Mouse (Mus musculus) subcutaneous adipose tissue, adult 2 months (tissue): ENCODE results near the gene Tas1r3. TPM values are rescaled to one million over a fixed set of nuclear protein-coding genes. Genes with fewer than 3 reads are reported as not detected.

Source experiments
- polyA plus RNA-seq: library from polyadenylated mRNA; depleted of rRNA; stranded (reverse); fragments of >200 nt; gene quantifications from 2 replicates; pipeline ENCODE4 v1.2.3, GENCODE M21; 2012; ENCODE audit warnings: low replicate concordance; rRNA removed

Gene Tas1r3
- 0.69 and 0.95 TPM in 2 replicates for polyA plus RNA-seq

DNA sequence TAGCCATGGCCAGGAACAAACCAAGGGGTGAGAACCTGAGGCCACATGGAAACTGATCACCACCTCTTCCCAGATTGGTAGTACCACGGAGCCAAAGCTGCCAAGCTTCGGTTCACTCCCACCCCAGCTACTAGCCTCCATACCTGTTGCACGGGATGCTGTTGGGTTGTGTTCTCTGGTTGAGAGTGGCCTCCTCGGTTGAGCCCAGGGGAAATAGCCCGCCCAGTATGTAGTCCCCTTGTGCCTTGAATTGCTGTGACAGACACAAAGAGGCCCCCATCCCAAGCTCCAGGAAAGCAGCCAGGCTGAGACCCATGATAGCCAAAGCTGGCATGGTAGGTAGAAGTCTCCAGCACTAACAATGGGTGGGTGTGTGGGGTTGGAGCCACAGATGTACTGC is at the start of gene Tas1r3:
Gene Tas1r3, minus strand, starts transcription at position 362 of the 400 bp plus-strand sequence.

DNA sequence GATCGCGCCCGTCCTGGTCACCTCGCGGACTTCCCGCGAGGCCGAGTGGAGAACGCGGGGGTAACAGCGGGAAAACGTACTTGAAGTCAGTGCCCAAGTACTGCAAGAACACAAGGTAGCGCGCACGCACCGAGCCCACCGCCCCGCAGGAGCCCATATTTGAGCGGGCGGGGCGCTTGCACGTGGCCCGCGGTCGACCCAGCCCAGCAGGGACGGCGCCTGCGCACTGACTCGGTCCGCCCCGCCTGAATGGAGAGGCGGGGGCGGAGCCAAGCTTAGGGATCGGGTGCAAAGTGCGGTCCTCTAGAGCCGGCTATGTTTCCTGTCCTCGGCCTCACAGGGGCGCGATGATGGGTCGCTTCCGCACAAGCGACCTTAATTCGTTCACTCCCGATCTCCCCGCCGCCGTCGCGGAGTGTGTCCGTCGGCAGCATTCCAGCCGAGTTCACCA is 28.4 kb upstream of the Tas1r3 start, which contains the start of the genes Pusl1 and Acap3:
Gene Pusl1, minus strand, starts transcription at position 231 of the 451 bp plus-strand sequence.
Gene Acap3, plus strand, starts transcription at position 272 of the 451 bp plus-strand sequence.

DNA sequence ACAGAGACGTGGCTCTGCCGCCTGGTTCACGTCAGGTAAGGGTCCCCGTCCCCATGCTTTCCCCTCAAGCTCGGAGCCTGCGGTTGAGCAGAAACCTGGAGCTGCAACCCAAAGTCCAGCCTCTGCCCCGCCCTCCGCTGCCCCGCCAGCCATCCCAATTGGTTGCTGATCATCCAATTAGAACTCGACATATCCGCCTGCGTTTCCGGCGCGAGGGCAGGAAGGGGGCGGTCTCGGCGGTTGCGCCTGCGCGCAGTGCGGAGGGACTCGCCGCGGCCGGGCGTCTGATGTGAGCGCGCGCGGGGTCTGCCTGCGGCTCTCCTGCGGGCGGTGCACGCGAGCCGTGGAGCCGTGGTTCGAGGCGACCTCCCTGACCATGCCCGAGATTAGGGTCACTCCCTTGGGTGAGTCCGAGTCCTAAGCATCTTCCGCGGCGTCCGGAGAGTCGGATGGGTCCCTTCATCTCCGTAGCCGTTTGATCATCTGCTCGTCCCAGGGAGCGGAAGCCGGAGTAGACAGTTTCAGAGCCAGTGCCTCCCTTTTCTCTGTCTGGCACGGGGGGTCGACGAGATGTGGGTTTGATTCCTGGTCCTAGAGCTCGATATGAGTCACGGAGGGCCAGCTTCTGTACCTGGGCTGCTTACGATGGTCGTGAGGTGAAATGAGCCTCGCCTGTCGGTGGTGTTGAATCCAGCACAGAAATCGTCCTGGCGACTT is 6.3 kb upstream of the Tas1r3 start, which contains the start of the genes Cptp and Ints11:
Gene Cptp, minus strand, starts transcription at position 124 of the 717 bp plus-strand sequence.
Gene Ints11, plus strand, starts transcription at position 230 of the 717 bp plus-strand sequence.

DNA sequence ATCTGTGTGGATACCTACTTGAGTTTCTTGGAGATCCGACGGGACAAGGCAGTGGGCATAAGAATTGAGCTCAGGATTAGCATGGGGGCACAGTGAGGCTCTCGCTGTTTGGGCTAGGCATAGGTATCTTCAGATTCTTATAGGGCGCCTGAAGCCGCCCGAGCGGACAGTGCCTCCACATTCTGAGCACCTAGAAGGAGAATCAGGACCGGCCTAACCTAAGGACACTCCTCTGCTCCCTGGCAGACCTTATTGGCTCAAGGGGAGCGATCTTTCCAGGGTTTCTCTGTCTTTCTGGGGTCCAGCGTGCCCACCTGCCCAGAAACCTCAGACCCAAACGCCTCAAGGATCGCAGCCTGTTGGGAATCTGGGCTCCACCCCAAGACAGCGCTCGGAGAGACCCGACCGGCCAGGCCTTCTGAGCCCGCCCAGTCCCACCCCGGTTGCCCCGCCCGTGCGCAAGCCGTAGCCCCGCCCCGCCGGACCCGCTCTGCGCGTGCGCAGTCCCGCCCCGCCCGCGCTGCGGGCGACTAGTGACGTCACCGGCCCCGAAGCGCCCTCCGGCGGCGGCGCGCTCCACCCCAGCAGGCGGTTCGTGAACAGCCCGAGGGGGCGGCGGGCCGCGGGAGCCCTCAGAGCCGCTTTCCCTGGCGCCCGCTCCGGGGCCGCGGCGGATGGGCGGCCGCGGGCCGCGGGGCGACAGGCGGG is 16.1 kb downstream of the Tas1r3 start, which contains the start of gene Dvl1:
Gene Dvl1, plus strand, starts transcription at position 532 of the 708 bp plus-strand sequence.

DNA sequence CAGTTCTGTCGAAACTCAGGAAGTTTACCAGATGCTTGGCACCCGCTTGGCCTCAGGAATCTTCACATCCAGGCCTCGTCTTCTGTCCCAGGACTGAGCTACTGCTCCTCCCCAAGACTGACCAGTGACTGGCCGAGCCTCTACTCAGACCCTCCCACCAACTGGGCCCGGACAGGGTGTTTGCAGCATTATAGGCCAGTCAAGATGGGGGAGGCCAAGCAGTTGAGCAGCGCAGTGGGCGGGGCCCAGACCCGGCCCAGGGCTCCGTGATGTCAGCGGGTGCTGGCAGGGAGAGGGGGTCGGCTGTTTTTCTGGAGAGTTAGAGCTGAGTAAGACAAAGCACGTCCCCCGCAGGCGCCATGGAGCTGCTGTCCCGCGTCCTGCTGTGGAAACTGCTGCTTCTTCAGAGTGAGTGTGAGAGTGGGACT is 23.7 kb downstream of the Tas1r3 start, which contains the start of gene Mxra8:
Gene Mxra8, plus strand, starts transcription at position 198 of the 428 bp plus-strand sequence.

DNA sequence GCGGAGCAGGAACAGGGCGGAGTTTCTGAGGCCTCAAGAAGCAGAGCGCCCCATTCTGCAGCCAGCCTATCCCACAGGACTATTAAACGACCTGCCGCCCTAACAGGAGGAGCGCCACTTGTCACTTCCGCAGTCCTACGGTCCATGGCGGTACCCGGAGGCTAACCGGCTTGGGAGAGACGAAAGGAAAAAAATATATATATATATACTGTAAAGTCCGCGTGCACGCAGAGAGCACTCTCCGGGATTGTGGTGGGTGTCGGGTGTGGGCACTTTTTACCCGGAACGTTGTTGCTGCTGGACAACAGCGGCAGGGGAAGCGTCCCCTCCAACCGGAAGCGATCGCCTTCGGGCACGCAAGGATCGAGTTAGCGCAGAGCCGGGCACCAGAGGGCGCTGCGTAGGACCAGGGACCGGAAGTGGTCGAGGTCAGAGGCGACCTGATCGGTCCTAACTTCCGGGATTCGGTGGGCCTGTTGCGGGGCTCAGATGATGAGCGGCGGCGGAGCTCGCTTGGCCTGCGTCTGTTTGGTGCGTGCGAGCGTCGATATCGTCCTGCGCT is 31.9 kb downstream of the Tas1r3 start, which contains the start of gene Aurkaip1:
Gene Aurkaip1, plus strand, starts transcription at position 68 of the 562 bp plus-strand sequence.

DNA sequence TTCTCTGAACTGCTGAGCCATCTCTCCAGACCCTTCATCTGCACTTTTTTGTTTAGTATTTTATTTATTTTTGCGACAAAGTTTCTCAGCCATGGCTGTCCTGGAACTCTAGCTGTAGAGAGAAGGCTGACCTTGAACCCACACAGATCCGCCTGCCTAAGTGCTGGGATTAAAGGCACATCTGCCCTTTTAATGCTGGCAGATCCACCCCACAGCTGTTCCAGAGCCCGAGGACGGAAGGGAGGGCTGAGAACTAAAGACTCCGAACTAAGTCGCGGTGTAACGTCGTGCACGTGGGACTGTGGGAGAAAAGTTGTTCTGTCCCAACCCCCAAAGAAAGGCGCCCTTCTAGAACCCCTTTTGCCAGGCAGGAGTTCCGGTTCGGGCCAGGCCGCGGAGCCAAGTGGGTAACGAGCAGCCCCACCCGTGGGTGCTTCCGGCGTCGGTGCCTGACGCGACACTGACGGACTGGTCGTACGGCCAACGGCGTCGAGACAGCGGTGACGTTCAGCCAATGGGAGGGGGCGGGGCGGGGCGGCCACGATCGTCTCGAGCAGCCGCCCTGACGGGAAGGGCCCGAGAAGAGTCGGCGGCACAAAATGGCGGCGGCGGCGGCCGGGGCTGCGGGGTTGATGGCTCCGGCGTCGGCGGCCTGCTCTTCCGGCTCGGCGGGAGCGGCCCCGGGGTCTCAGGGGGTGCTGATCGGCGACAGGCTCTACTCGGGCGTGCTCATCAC is 51.1 kb downstream of the Tas1r3 start, which contains the start of gene Ccnl2:
Gene Ccnl2, plus strand, starts transcription at position 561 of the 736 bp plus-strand sequence.

Other genes starting within 250 kb of the Tas1r3 start
- gene Cdk11b, start 238.5 kb downstream of the Tas1r3 start, polyA plus RNA-seq, result 21.1 and 33.0 TPM in 2 replicates
- gene Gm10563, start 218.0 kb downstream of the Tas1r3 start, polyA plus RNA-seq, result not detected in 2 replicates
- gene Mmp23, start 210.0 kb downstream of the Tas1r3 start, polyA plus RNA-seq, result 79.6 and 268 TPM in 2 replicates
- gene Mib2, start 194.2 kb downstream of the Tas1r3 start, polyA plus RNA-seq, result 54.0 and 110 TPM in 2 replicates
- gene Fndc10, start 169.0 kb downstream of the Tas1r3 start, polyA plus RNA-seq, result 10.4 and 40.4 TPM in 2 replicates
- 104 and 120 TPM in 2 replicates for gene Ssu72, start 158.6 kb downstream of the Tas1r3 start, polyA plus RNA-seq
- gene Tmem240, start 128.6 kb downstream of the Tas1r3 start, polyA plus RNA-seq, result 1.1 and 2.9 TPM in 2 replicates
- 103 and 149 TPM in 2 replicates for gene Atad3a, start 102.3 kb downstream of the Tas1r3 start, polyA plus RNA-seq
- gene Vwa1, start 88.7 kb downstream of the Tas1r3 start, polyA plus RNA-seq, result 21.0 and 37.2 TPM in 2 replicates
- gene Tmem88b, start 77.5 kb downstream of the Tas1r3 start, polyA plus RNA-seq, result 1.9 and 5.3 TPM in 2 replicates
- gene Ankrd65, start 72.9 kb downstream of the Tas1r3 start, polyA plus RNA-seq, result 0.24 and 0.50 TPM in 2 replicates
- 86.1 and 127 TPM in 2 replicates for gene Mrpl20, start 60.5 kb downstream of the Tas1r3 start, polyA plus RNA-seq
- gene Ccnl2, start 50.9 kb downstream of the Tas1r3 start, polyA plus RNA-seq, result 92.1 and 107 TPM in 2 replicates
- 126 and 179 TPM in 2 replicates for gene Aurkaip1, start 32.1 kb downstream of the Tas1r3 start, polyA plus RNA-seq
- gene Mxra8, start 23.7 kb downstream of the Tas1r3 start, polyA plus RNA-seq, result 377 and 387 TPM in 2 replicates
- 126 and 153 TPM in 2 replicates for gene Dvl1, start 16.0 kb downstream of the Tas1r3 start, polyA plus RNA-seq
- 28.1 and 32.4 TPM in 2 replicates for gene Cptp, start 6.1 kb upstream of the Tas1r3 start, polyA plus RNA-seq
- gene Ints11, start 6.2 kb upstream of the Tas1r3 start, polyA plus RNA-seq, result 30.7 and 42.4 TPM in 2 replicates
- 68.2 and 105 TPM in 2 replicates for gene Pusl1, start 28.4 kb upstream of the Tas1r3 start, polyA plus RNA-seq
- 34.4 and 52.7 TPM in 2 replicates for gene Acap3, start 28.5 kb upstream of the Tas1r3 start, polyA plus RNA-seq
- 38.8 and 56.4 TPM in 2 replicates for gene Ube2j2, start 80.5 kb upstream of the Tas1r3 start, polyA plus RNA-seq
- 71.3 and 112 TPM in 2 replicates for gene C1qtnf12, start 99.0 kb upstream of the Tas1r3 start, polyA plus RNA-seq
- gene B3galt6, start 129.3 kb upstream of the Tas1r3 start, polyA plus RNA-seq, result 4.7 and 9.8 TPM in 2 replicates
- 75.5 and 103 TPM in 2 replicates for gene Sdf4, start 129.5 kb upstream of the Tas1r3 start, polyA plus RNA-seq
- 3.2 and 4.5 TPM in 2 replicates for gene Tnfrsf4, start 150.5 kb upstream of the Tas1r3 start, polyA plus RNA-seq
- 1.6 and 3.9 TPM in 2 replicates for gene Tnfrsf18, start 162.8 kb upstream of the Tas1r3 start, polyA plus RNA-seq
- 2.1 TPM in 1 of 2 replicates, not detected in the other for gene Ttll10, start 196.1 kb upstream of the Tas1r3 start, polyA plus RNA-seq
- gene 9430015G10Rik, start 246.6 kb upstream of the Tas1r3 start, polyA plus RNA-seq, result 12.2 and 43.4 TPM in 2 replicates